Mouse (Mus musculus) heart, embryonic 11.5 days (tissue): Measurements from ENCODE around the gene Ctnnd2. TPM values are rescaled to one million over a fixed set of nuclear protein-coding genes. Genes with fewer than 3 reads are reported as not detected.

Experiments
- ATAC-seq: fragments of 200-750 bp; cut with Nextera tagmentation; replicated peaks from 2 replicates; pipeline ENCODE4 v1.8.0; 2017; ENCODE audit warnings: moderate library complexity; ENCODE audit not compliant: insufficient number of reproducible peaks, low FRiP score, low TSS enrichment
- H3K27ac ChIP-seq: fragments of 300-500 bp; sonication (generic); 2 replicates; pipeline ENCODE4 v1.5.1; 2014; ENCODE audit warnings: mild to moderate bottlenecking, low read depth, low read length
- H3K27me3 ChIP-seq: fragments of 300-500 bp; sonication (generic); 2 replicates; pipeline ENCODE4 v1.6.1; 2014; ENCODE audit warnings: mild to moderate bottlenecking, low read length, mixed read lengths; ENCODE audit not compliant: control insufficient read depth, insufficient read depth
- H3K36me3 ChIP-seq: fragments of 300-500 bp; sonication (generic); 2 replicates; pipeline ENCODE4 v1.6.1; 2014; ENCODE audit warnings: mild to moderate bottlenecking, low read length, moderate library complexity, mixed read lengths; ENCODE audit not compliant: control insufficient read depth, insufficient read depth
- H3K4me1 ChIP-seq: fragments of 300-500 bp; sonication (generic); 2 replicates; pipeline ENCODE4 v1.6.1; 2014; ENCODE audit warnings: low read length; ENCODE audit not compliant: control insufficient read depth, insufficient read depth
- H3K4me2 ChIP-seq: fragments of 300-500 bp; sonication (generic); 2 replicates; pipeline ENCODE4 v1.6.1; 2014; ENCODE audit warnings: mild to moderate bottlenecking, moderate library complexity
- H3K4me3 ChIP-seq: fragments of 300-500 bp; sonication (generic); 2 replicates; pipeline ENCODE4 v1.5.1; 2014; ENCODE audit warnings: low read depth, low read length
- H3K9ac ChIP-seq: fragments of 300-500 bp; sonication (generic); 2 replicates; pipeline ENCODE4 v1.6.1; 2014; ENCODE audit warnings: mild to moderate bottlenecking, low read depth, low read length, moderate library complexity
- H3K9me3 ChIP-seq: fragments of 300-500 bp; sonication (generic); replicated peaks from 2 replicates; pipeline ENCODE4 v1.6.1; 2016; ENCODE audit warnings: low read length; ENCODE audit not compliant: control insufficient read depth
- WGBS: fragments of 180-500 bp; shearing (Covaris S2); extraction: QIAGEN DNeasy Blood & Tissue Kit; methylation state at CpG from one replicate; pipeline ENCODE4 v1.1.7; 2014; ENCODE audit not compliant: insufficient replicate concordance; 5-methylcytosine and 5-hydroxymethylcytosine counted together
- polyA plus RNA-seq: library from polyadenylated mRNA; unstranded; fragments of >200 nt; fragmentation: Nextera tagmentation; extraction: Ambion mirVana; gene quantifications from 2 replicates; pipeline ENCODE4 v1.2.1, GENCODE M21; 2014

Gene Ctnnd2
- polyA plus RNA-seq, 1 experiment from 2014 or later = 2.1 TPM

DNA sequence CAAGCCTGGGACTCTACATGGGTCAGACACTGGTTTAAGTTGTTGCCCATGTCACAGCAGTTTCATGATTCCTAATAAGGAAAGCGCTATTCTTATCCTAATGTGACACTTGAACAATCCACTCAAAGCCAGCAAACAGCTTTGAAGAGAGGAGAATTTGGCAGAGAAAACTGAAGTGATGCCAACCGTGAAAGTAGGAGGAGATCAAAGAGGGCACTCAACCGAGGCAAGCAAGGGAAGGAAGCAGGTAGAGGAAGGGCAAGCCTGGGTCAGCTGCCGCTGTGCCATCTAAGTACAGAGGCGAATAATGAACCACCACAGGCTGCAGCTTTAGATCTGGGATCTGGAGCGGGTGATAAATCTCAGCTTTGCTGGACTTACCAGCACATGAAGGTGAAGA, 528.4 kb downstream of the Ctnnd2 start:
- Histone ChIP-seq H3K27me3 (no peaks in the 10 kb centered on the region), H3K9ac (no peak overlapping the region), H3K36me3 (no peaks in the 10 kb centered on the region), H3K4me2 (no peak overlapping the region), H3K9me3 (no peaks in the 10 kb centered on the region), H3K27ac (no peak overlapping the region), H3K4me3 (no peak overlapping the region), H3K4me1 (no peaks in the 10 kb centered on the region; the same call in 1 of the 2 replicates)
- 65% methylated on average over 6 of the region's 6 CpGs for WGBS
- ATAC-seq = no peak

GRCm38 (mm10) chr15:30701592-30701991, 529.2 kb downstream of the Ctnnd2 start:
- no peaks in the 10 kb centered on the region for H3K9me3 ChIP-seq
- H3K36me3 ChIP-seq = no peaks in the 10 kb centered on the region
- H3K27ac ChIP-seq = no peak overlapping the region
- 83% methylated on average over 5 of the region's 5 CpGs for WGBS
- no peak overlapping the region for H3K4me3 ChIP-seq
- H3K4me2 ChIP-seq = no peak overlapping the region
- no peaks in the 10 kb centered on the region for H3K27me3 ChIP-seq
- H3K9ac ChIP-seq = no peak overlapping the region
- no peak for ATAC-seq
- H3K4me1 ChIP-seq = no peaks in the 10 kb centered on the region; the same call in 1 of the 2 replicates

DNA sequence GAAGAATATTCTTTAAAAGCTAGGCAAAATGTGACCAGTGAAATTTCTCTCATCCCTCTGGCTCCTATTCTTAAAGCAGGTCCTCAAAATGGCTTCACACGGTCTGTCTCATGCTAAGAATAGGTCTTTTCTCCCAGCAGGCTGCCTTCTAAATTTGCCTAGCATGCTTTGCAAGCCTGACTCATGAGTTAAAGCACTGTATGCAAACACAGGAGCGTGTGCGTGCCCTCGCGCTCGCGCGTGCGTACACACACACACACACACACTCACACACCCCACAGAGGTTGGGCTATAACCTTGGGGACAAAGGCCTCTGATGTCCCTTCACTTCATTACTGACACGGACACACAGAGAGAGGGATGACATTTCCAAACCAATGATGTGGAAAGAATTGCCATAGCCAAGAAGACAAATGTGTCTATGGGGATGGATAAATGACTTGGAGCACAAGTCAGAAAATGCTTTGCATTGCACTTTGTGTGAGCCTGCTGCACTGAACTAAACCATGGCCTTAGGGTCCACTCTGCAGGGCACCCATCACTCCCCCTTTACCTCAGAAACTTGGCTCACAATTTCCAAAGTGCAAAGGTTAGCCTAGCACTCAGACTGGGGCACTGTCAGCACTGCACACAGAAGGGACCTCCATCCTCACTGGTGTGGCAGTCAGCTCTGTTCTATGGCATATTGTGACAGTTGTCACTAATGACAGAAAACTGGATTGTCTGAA, 536.8 kb downstream of the Ctnnd2 start:
- H3K4me2 ChIP-seq = no peak overlapping the region
- H3K9ac ChIP-seq = no peak overlapping the region
- no peak overlapping the region for H3K27ac ChIP-seq
- no peak overlapping the region for H3K4me3 ChIP-seq
- H3K9me3 ChIP-seq = no peaks in the 10 kb centered on the region
- H3K36me3 ChIP-seq = no peaks in the 10 kb centered on the region
- no peak for ATAC-seq
- H3K4me1 ChIP-seq = no peaks in the 10 kb centered on the region
- H3K27me3 ChIP-seq = no peaks in the 10 kb centered on the region
- 84% methylated on average over 10 of the region's 10 CpGs for WGBS

DNA sequence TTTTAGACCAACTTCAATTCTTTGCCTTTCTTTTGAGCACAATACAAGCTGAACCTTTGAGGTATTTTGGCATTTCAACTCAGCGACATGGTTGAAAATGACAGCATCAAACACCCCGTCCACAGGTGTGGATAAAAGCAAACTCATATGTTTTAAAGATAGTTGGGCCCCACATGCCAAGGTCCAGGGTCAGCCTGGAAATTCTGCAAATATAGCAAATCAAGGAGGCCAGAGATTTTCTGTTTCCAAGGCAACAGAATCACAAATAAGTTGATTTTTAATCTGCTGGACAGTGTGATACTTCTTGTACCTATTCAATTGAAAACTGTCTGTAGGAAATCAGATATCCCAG, 537.3 kb downstream of the Ctnnd2 start:
- no peak overlapping the region for H3K4me3 ChIP-seq
- H3K9ac ChIP-seq = no peak overlapping the region
- ATAC-seq = no peak
- no peaks in the 10 kb centered on the region for H3K36me3 ChIP-seq
- no peak overlapping the region for H3K27ac ChIP-seq
- no peak overlapping the region for H3K4me2 ChIP-seq
- 74% methylated on average over 2 of the region's 2 CpGs for WGBS
- no peaks in the 10 kb centered on the region for H3K4me1 ChIP-seq
- no peaks in the 10 kb centered on the region for H3K27me3 ChIP-seq
- no peaks in the 10 kb centered on the region for H3K9me3 ChIP-seq

DNA sequence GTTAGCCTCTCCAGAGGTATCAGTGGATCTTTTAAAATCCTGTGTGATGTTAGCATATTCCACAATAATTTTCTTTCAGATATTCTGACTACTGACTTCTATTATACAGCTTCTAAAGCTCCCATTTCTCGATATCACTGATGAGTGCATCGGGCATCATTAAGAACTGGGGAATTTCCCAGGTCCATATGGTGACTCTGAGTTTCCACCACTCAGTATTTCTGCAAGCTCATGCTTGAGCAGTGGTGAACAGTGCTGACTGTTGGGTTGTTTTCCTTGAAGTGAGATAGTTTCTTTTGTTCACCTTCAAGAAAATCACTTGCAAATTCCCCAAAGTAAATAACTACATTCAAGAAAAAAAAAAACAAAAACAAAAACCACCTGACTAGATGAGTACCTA, 542.4 kb downstream of the Ctnnd2 start:
- Histone ChIP-seq H3K4me1 (no peaks in the 10 kb centered on the region), H3K27me3 (no peaks in the 10 kb centered on the region)
- 81% methylated on average over 2 of the region's 2 CpGs for WGBS

GRCm38 (mm10) chr15:30718811-30719210, 546.4 kb downstream of the Ctnnd2 start:
- Histone ChIP-seq H3K9ac (no peak overlapping the region), H3K4me1 (no peaks in the 10 kb centered on the region), H3K4me3 (no peak overlapping the region), H3K27me3 (no peaks in the 10 kb centered on the region), H3K4me2 (no peak overlapping the region), H3K27ac (no peak overlapping the region), H3K36me3 (no peaks in the 10 kb centered on the region), H3K9me3 (no peaks in the 10 kb centered on the region)
- 75% methylated on average over 3 of the region's 3 CpGs for WGBS
- no peak for ATAC-seq

More for the DNA sequence above, 542.4 kb downstream of the Ctnnd2 start:
- Histone ChIP-seq H3K9me3 (no peaks in the 10 kb centered on the region), H3K4me3 (no peak overlapping the region), H3K27ac (no peak overlapping the region), H3K9ac (no peak overlapping the region), H3K36me3 (no peaks in the 10 kb centered on the region), H3K4me2 (no peak overlapping the region)
- ATAC-seq = no peak

GRCm38 (mm10) chr15:30719226-30719625, 546.8 kb downstream of the Ctnnd2 start:
- Histone ChIP-seq H3K27me3 (no peaks in the 10 kb centered on the region), H3K9me3 (no peaks in the 10 kb centered on the region), H3K4me2 (no peak overlapping the region), H3K4me1 (no peaks in the 10 kb centered on the region), H3K36me3 (no peaks in the 10 kb centered on the region), H3K4me3 (no peak overlapping the region), H3K27ac (no peak overlapping the region), H3K9ac (no peak overlapping the region)
- ATAC-seq = no peak
- 71% methylated on average over 2 of the region's 2 CpGs for WGBS

GRCm38 (mm10) chr15:30721098-30721497, 548.7 kb downstream of the Ctnnd2 start:
- Histone ChIP-seq H3K9ac (no peak overlapping the region), H3K4me3 (no peak overlapping the region), H3K27ac (no peak overlapping the region), H3K4me2 (no peak overlapping the region), H3K4me1 (no peaks in the 10 kb centered on the region), H3K36me3 (no peaks in the 10 kb centered on the region), H3K9me3 (no peaks in the 10 kb centered on the region), H3K27me3 (no peaks in the 10 kb centered on the region)
- no peak for ATAC-seq
- 67% methylated on average over 2 of the region's 2 CpGs for WGBS

DNA sequence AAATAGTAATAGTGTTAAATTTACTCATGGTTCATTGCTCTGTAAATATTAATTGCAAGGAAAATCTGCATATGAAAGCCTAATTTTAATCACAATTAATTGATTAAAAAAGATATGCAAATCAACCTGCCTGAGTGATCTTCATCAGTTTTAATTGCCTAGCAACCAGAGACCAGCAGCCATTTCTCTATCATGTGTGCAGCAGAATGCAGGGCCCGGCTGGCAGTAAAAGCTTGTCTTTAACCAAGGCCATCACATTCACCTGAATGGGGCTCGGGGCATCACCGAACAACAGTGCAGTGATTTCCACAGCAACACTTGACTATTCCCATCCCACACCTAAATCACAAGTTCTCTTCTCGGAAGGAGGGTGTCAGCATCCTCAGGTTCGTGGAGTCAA, 553.7 kb downstream of the Ctnnd2 start:
- H3K4me1 ChIP-seq = no peaks in the 10 kb centered on the region
- H3K36me3 ChIP-seq = no peaks in the 10 kb centered on the region
- no peak overlapping the region for H3K9ac ChIP-seq
- no peak overlapping the region for H3K4me3 ChIP-seq
- H3K4me2 ChIP-seq = no peak overlapping the region
- WGBS = 84% methylated on average over 5 of the region's 5 CpGs
- H3K27me3 ChIP-seq = no peaks in the 10 kb centered on the region
- H3K9me3 ChIP-seq = no peaks in the 10 kb centered on the region
- no peak overlapping the region for H3K27ac ChIP-seq
- no peak for ATAC-seq
